Mouse (Mus musculus): ENCODE data around the gene Snx3. TPM values are rescaled to one million over a fixed set of nuclear protein-coding genes. Genes with fewer than 3 reads are reported as not detected.

Gene Snx3
- polyA plus RNA-seq, 1 experiment from 2014 or later: 249 TPM

DNA sequence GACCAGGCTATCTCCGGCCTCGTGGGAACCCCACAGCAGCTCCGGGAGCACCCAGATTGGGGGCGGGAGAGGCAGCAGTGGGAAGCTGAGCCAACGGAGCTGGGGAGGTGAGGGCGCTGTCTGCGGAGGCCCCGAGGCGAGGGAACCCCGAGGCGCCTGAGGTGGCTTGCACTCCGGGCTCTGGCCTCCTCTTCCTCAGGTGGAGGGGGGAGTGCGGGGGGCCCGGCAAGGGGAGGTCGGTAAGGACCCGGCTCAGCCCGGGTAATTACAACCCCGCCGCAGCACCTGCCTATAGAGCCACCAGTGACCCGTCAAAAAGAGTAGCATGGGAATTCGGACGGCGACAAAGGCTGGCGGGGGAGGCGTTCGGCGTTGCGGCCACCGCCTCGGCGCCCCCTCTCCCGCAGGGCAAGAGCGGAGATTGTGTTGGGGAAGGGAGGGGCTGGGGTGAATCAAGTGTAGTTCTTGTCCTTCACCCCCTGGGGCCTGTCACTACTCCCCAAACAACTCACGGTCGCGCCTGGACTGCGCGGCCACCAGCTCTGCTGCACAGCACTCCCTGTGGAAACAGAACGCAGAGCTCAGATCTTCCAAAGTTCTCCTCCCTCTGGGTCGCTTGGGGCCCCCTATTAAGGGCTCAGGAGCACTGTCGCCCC, 77.8 kb downstream of the Snx3 start:
- under 1% methylated on average over 41 of the region's 41 CpGs for WGBS (ENCODE audit: insufficient replicate concordance)
- Histone ChIP-seq H3K9ac (ENCODE audit: low read depth, low read length) (no peak overlapping the region), H3K27me3 (ENCODE audit: control insufficient read depth, insufficient read depth, low read depth, low read length) (peaks cover 98% of the 10 kb centered on the region), H3K36me3 (ENCODE audit: control insufficient read depth, insufficient read depth) (no peaks in the 10 kb centered on the region), H3K9me3 (replicated peaks; ENCODE audit: control insufficient read depth, low read length) (no peaks in the 10 kb centered on the region), H3K4me3 (ENCODE audit: low read depth, low read length) (no peak overlapping the region), H3K4me1 (ENCODE audit: control insufficient read depth, low read depth, low read length) (no peaks in the 10 kb centered on the region; the same call in 1 of the 2 replicates), H3K4me2 (ENCODE audit: low read depth, low read length) (no peak overlapping the region), H3K27ac (ENCODE audit: low read length) (no peak overlapping the region)
- no peak for ATAC-seq (ENCODE audit: low read depth)

- 2% methylated on average over 29 of the region's 29 CpGs for WGBS (ENCODE audit: insufficient replicate concordance)
Observed at GRCm38 (mm10) chr10:42580131-42580950, 78.5 kb downstream of the Snx3 start.

GRCm38 (mm10) chr10:42580951-42581277, 79.1 kb downstream of the Snx3 start:
- Histone ChIP-seq H3K27me3 (ENCODE audit: control insufficient read depth, insufficient read depth, low read depth, low read length) (peaks cover 98% of the 10 kb centered on the region), H3K27ac (ENCODE audit: low read length) (no peak overlapping the region), H3K36me3 (ENCODE audit: control insufficient read depth, insufficient read depth) (no peaks in the 10 kb centered on the region), H3K4me3 (ENCODE audit: low read depth, low read length) (no peak overlapping the region), H3K9me3 (replicated peaks; ENCODE audit: control insufficient read depth, low read length) (no peaks in the 10 kb centered on the region), H3K9ac (ENCODE audit: low read depth, low read length) (no peak overlapping the region), H3K4me2 (ENCODE audit: low read depth, low read length) (no peak overlapping the region), H3K4me1 (ENCODE audit: control insufficient read depth, low read depth, low read length) (no peaks in the 10 kb centered on the region; the same call in 1 of the 2 replicates)
- ATAC-seq (ENCODE audit: low read depth): no peak
- 5% methylated on average over 7 of the region's 7 CpGs for WGBS (ENCODE audit: insufficient replicate concordance)

More at GRCm38 (mm10) chr10:42580131-42580950, 78.5 kb downstream of the Snx3 start:
- Histone ChIP-seq H3K9ac (ENCODE audit: low read depth, low read length) (no peak overlapping the region), H3K27ac (ENCODE audit: low read length) (no peak overlapping the region), H3K9me3 (replicated peaks; ENCODE audit: control insufficient read depth, low read length) (no peaks in the 10 kb centered on the region), H3K4me3 (ENCODE audit: low read depth, low read length) (no peak overlapping the region), H3K27me3 (ENCODE audit: control insufficient read depth, insufficient read depth, low read depth, low read length) (peaks cover 98% of the 10 kb centered on the region), H3K4me1 (ENCODE audit: control insufficient read depth, low read depth, low read length) (no peaks in the 10 kb centered on the region; the same call in 1 of the 2 replicates), H3K4me2 (ENCODE audit: low read depth, low read length) (no peak overlapping the region), H3K36me3 (ENCODE audit: control insufficient read depth, insufficient read depth) (no peaks in the 10 kb centered on the region)
- ATAC-seq (ENCODE audit: low read depth): no peak

DNA sequence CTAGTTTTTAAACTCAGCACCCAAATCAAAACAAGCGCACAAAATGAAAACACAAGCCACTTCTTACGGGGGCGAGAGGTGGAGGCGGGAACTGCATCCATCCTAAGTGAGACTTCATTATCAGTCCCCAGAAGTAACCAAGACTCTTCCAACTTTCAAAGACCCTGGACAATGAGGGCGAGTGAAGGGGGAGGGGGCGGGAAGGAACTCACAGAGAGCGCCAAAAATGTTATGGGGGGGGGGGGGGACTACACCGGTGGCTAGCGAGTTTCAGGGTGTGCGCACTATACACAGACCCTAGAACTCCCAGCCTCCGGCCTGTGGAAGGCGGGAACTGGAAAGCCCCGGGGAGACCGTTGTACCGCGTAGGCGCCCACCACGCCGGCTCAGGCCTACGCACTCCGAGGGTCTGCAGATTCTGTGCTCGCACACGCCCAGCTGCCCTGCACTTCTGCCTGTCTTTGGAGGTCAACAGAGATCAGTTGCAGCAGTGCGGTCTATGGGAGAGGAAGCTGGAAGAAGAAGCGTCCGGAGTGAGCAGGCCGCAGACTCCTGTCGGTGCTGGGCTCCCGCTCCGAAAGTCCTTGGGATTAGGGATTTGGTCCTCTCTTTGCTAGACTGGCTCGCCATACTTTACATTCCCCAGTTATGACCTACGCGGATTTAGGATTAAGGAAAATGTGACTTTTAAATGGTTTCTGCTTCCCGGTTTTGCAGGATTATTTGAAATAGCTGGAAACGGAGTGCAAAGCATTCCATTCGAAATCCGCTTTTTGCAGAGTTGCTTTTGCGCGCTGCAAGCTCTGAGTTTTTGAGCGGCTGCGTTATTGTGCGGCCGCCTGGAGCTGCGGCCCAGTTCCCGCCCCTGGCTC, 80.1 kb downstream of the Snx3 start:
- Histone ChIP-seq H3K36me3 (ENCODE audit: control insufficient read depth, insufficient read depth) (no peaks in the 10 kb centered on the region), H3K27ac (ENCODE audit: low read length) (no peak overlapping the region), H3K4me2 (ENCODE audit: low read depth, low read length) (no peak overlapping the region), H3K4me3 (ENCODE audit: low read depth, low read length) (no peak overlapping the region), H3K27me3 (ENCODE audit: control insufficient read depth, insufficient read depth, low read depth, low read length) (peaks cover 99% of the 10 kb centered on the region), H3K9me3 (replicated peaks; ENCODE audit: control insufficient read depth, low read length) (no peaks in the 10 kb centered on the region), H3K9ac (ENCODE audit: low read depth, low read length) (no peak overlapping the region), H3K4me1 (ENCODE audit: control insufficient read depth, low read depth, low read length) (no peaks in the 10 kb centered on the region; the same call in 1 of the 2 replicates)
- WGBS (ENCODE audit: insufficient replicate concordance): 2% methylated on average over 45 of the region's 45 CpGs
- no peak for ATAC-seq (ENCODE audit: low read depth)

DNA sequence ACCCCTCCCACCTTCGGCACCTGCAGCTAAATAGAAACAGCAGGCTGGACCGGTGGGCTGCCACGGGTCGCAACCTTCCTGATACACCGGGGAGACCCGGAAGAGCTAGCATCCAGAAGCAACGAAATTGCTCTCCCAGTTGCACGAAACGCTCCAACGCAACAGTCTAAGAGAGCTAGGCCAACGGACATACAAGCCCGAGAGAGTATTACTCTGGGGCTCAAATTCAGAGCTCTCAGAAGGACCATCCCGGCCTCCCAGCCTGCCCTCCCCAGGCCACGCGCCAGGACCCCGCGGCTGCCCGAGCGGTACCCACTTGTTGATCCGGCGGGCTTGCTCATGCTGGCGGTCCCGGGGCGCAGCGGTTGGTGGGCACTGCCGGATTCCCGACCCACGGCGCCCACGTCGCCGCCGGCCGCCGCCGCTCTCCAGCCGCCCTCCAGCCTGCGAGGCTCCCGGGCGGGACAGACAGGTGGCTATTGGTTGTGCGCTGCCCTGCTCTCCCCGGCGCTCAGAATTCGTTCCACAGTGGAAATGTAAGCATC, 80.8 kb downstream of the Snx3 start:
- no peak for ATAC-seq (ENCODE audit: low read depth)
- no peak overlapping the region for H3K9ac ChIP-seq (ENCODE audit: low read depth, low read length)
- no peaks in the 10 kb centered on the region for H3K36me3 ChIP-seq (ENCODE audit: control insufficient read depth, insufficient read depth)
- H3K27ac ChIP-seq (ENCODE audit: low read length): no peak overlapping the region
- WGBS (ENCODE audit: insufficient replicate concordance): under 1% methylated on average over 44 of the region's 44 CpGs
- no peaks in the 10 kb centered on the region for H3K9me3 ChIP-seq (replicated peaks; ENCODE audit: control insufficient read depth, low read length)
- no peak overlapping the region for H3K4me3 ChIP-seq (ENCODE audit: low read depth, low read length)
- no peak overlapping the region for H3K4me2 ChIP-seq (ENCODE audit: low read depth, low read length)
- H3K4me1 ChIP-seq (ENCODE audit: control insufficient read depth, low read depth, low read length): no peaks in the 10 kb centered on the region; the same call in 1 of the 2 replicates
- peaks cover 99% of the 10 kb centered on the region for H3K27me3 ChIP-seq (ENCODE audit: control insufficient read depth, insufficient read depth, low read depth, low read length)

GRCm38 (mm10) chr10:42583157-42583872, 81.5 kb downstream of the Snx3 start, which contains the start of the genes Nr2e1 and Ostm1:
Gene Nr2e1, minus strand, starts transcription at chr10:42583632.
Gene Ostm1, plus strand, starts transcription at chr10:42583822.
- ATAC-seq (ENCODE audit: low read depth): no peak
- Histone ChIP-seq H3K27me3 (ENCODE audit: control insufficient read depth, insufficient read depth, low read depth, low read length) (peaks cover 99% of the 10 kb centered on the region), H3K4me3 (ENCODE audit: low read depth, low read length) (no peak within 1 kb of the TSS), H3K27ac (ENCODE audit: low read length) (no peak within 1 kb of the TSS), H3K4me1 (ENCODE audit: control insufficient read depth, low read depth, low read length) (no peaks in the 10 kb centered on the region; the same call in 1 of the 2 replicates), H3K9me3 (replicated peaks; ENCODE audit: control insufficient read depth, low read length) (no peaks in the 10 kb centered on the region), H3K4me2 (ENCODE audit: low read depth, low read length) (no peak within 1 kb of the TSS), H3K36me3 (ENCODE audit: control insufficient read depth, insufficient read depth) (no peaks in the 10 kb centered on the region), H3K9ac (ENCODE audit: low read depth, low read length) (no peak within 1 kb of the TSS)
- 2% methylated on average over 43 of the region's 43 CpGs for WGBS (ENCODE audit: insufficient replicate concordance)

- H3K27ac ChIP-seq (ENCODE audit: low read length): no peak overlapping the region
- peaks cover 99% of the 10 kb centered on the region for H3K27me3 ChIP-seq (ENCODE audit: control insufficient read depth, insufficient read depth, low read depth, low read length)
- no peaks in the 10 kb centered on the region; the same call in 1 of the 2 replicates for H3K4me1 ChIP-seq (ENCODE audit: control insufficient read depth, low read depth, low read length)
- 2% methylated on average over 32 of the region's 32 CpGs for WGBS (ENCODE audit: insufficient replicate concordance)
- ATAC-seq (ENCODE audit: low read depth): no peak
- no peaks in the 10 kb centered on the region for H3K36me3 ChIP-seq (ENCODE audit: control insufficient read depth, insufficient read depth)
- H3K4me2 ChIP-seq (ENCODE audit: low read depth, low read length): no peak overlapping the region
- H3K9ac ChIP-seq (ENCODE audit: low read depth, low read length): no peak overlapping the region
- H3K4me3 ChIP-seq (ENCODE audit: low read depth, low read length): no peak overlapping the region
- no peaks in the 10 kb centered on the region for H3K9me3 ChIP-seq (replicated peaks; ENCODE audit: control insufficient read depth, low read length)
Observed at GRCm38 (mm10) chr10:42583902-42584435, 82.1 kb downstream of the Snx3 start.

DNA sequence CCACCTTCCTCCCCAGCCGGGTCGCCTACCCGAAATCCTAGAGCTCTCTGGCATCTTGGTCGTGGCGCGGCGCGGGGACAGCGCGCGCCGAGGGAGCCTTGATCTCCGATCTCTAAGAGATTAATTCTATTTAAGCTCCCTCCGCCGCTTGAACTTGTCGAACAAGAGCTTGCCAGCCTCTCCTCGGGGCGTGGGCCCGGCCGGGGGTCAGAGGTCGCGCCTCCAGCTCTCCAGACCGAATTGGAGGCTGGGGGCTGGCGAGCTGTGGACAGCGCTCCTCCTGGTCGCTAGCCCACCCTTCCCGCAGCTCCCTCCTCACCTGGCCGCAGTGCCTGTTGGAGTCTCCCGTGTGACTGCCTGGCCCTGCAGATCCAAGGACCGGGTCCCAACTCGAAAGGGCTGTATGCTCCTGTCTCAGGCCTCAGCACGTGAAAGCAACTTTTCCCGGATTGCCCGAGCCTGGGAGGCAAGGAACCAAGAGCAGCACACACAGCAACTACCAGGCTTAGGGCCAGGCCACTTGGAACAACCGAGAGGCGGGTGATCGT, 82.7 kb downstream of the Snx3 start:
- Histone ChIP-seq H3K4me2 (ENCODE audit: low read depth, low read length) (no peak overlapping the region), H3K4me3 (ENCODE audit: low read depth, low read length) (no peak overlapping the region), H3K4me1 (ENCODE audit: control insufficient read depth, low read depth, low read length) (no peaks in the 10 kb centered on the region; the same call in 1 of the 2 replicates), H3K9ac (ENCODE audit: low read depth, low read length) (no peak overlapping the region), H3K36me3 (ENCODE audit: control insufficient read depth, insufficient read depth) (no peaks in the 10 kb centered on the region), H3K27me3 (ENCODE audit: control insufficient read depth, insufficient read depth, low read depth, low read length) (peaks cover 99% of the 10 kb centered on the region), H3K27ac (ENCODE audit: low read length) (no peak overlapping the region), H3K9me3 (replicated peaks; ENCODE audit: control insufficient read depth, low read length) (no peaks in the 10 kb centered on the region)
- no peak for ATAC-seq (ENCODE audit: low read depth)
- WGBS (ENCODE audit: insufficient replicate concordance): 2% methylated on average over 37 of the region's 37 CpGs
